Mouse (Mus musculus) erythroblast, adult 5-6 weeks (primary cell): Measurements from ENCODE around the gene Ihh. TPM values are rescaled to one million over a fixed set of nuclear protein-coding genes. Genes with fewer than 3 reads are reported as not detected.

ENCODE experiments used
- ATAC-seq: replicated peaks from 2 replicates; pipeline ENCODE4 v1.8.0; 2016; ENCODE audit warnings: moderate number of reproducible peaks, mild to moderate bottlenecking, moderate TSS enrichment, inconsistent platforms; ENCODE audit not compliant: poor library complexity, low FRiP score, severe bottlenecking
- total RNA-seq, 2 experiments: library from RNA; stranded (forward) in 1 of 2; stranded (reverse) in 1 of 2; fragments of 150-400 nt in 1 of 2; fragments of 200-764, 138-1000 nt in 1 of 2; gene quantifications; 2 replicates each; pipeline versions ENCODE4 v1.2.3 to v1.2.4; 2015 to 2017; ENCODE audit warnings: low replicate concordance in 2 of 2

The Ihh gene
- total RNA-seq, 2 experiments from 2014 or later, result not detected

GRCm38 (mm10) chr1:74948784-74949665, 2.4 kb downstream of the Ihh start:
- ATAC-seq, result peak; percentile 53; the same call in 1 of the 2 replicates

- no peak for ATAC-seq
These were observed 3.3 kb downstream of the Ihh start for GRCm38 (mm10) chr1:74947986-74948670.

GRCm38 (mm10) chr1:74941651-74942360, 9.7 kb downstream of the Ihh start:
- ATAC-seq, result no peak

- ATAC-seq, result no peak
These were observed 11.7 kb downstream of the Ihh start for GRCm38 (mm10) chr1:74939762-74940161.

GRCm38 (mm10) chr1:74936221-74936830, 15.1 kb downstream of the Ihh start:
- ATAC-seq, result no peak

GRCm38 (mm10) chr1:74935402-74935801, 16.1 kb downstream of the Ihh start, which contains the start of gene Cfap65:
Gene Cfap65 (minus strand): TSS chr1:74935599.
- no peak for ATAC-seq

- ATAC-seq, result no peak
These were observed 23.7 kb downstream of the Ihh start for GRCm38 (mm10) chr1:74927621-74928296.

GRCm38 (mm10) chr1:74926721-74927120, 24.8 kb downstream of the Ihh start:
- no peak for ATAC-seq

- no peak for ATAC-seq
These were observed 27.0 kb downstream of the Ihh start for GRCm38 (mm10) chr1:74924464-74924863.

GRCm38 (mm10) chr1:74915706-74916105, 35.8 kb downstream of the Ihh start:
- ATAC-seq, result no peak

- no peak for ATAC-seq
These were observed 49.3 kb downstream of the Ihh start for GRCm38 (mm10) chr1:74902191-74902590.

- no peak for ATAC-seq
These were observed 49.8 kb downstream of the Ihh start for GRCm38 (mm10) chr1:74901686-74902085.

- ATAC-seq, result no peak
These were observed 50.9 kb downstream of the Ihh start for GRCm38 (mm10) chr1:74900341-74901285.

- no peak for ATAC-seq
These were observed 52.6 kb downstream of the Ihh start for GRCm38 (mm10) chr1:74898656-74899431.

GRCm38 (mm10) chr1:74897976-74898375, 53.5 kb downstream of the Ihh start:
- no peak for ATAC-seq
